Mouse (Mus musculus) hindlimb bud, embryonic 11.5 days (tissue): ENCODE measurements around the gene Mmp27.

Experiments used
- DNase-seq: peaks from one replicate; pipeline ENCODE4 v3.0.0-alpha.2; 2012; ENCODE audit warnings: low read depth, low spot score; ENCODE audit errors: extremely low spot score

Mmp27 gene

GRCm38 (mm10) chr9:7571162-7571561 is at the start of gene Mmp27:
Mmp27 (plus strand) TSS chr9:7571396.
- DNase-seq, result no peak

GRCm38 (mm10) chr9:7526255-7526940 is 44.8 kb upstream of the Mmp27 start:
- no peak for DNase-seq

GRCm38 (mm10) chr9:7542763-7543162 is 28.4 kb upstream of the Mmp27 start:
- no peak for DNase-seq

DNA sequence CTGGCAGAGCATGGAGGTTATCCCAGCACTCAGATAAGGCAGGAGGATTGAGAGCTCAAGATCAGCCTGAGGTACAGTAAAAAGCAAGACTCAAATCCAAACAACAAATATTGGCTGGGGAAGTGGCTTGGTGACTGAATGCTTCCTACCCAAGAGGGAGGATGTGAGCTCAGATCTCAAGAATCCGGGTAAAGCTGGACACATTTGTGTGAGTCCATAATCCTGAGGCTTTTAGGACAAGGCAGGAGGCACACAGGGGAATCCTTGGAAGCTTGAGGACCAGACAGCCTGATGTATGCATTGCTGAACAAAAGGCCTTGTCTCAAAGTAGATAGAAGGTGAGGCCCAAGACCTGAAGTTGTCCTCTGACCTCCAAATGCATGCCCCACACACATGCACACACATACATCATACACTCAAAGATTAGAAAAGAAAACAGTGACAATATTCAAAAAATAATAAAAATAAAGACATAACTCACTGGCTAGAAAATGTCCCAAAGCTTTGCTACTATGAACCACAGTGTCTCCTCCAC is 26.2 kb upstream of the Mmp27 start:
- no peak for DNase-seq

GRCm38 (mm10) chr9:7545471-7545870 is 25.7 kb upstream of the Mmp27 start:
- no peak for DNase-seq

GRCm38 (mm10) chr9:7545920-7546319 is 25.3 kb upstream of the Mmp27 start:
- DNase-seq, result no peak

- DNase-seq, result no peak
Observed at GRCm38 (mm10) chr9:7551943-7552342, 19.3 kb upstream of the Mmp27 start.

- DNase-seq, result no peak
Observed at GRCm38 (mm10) chr9:7553536-7553935, 17.7 kb upstream of the Mmp27 start.

DNA sequence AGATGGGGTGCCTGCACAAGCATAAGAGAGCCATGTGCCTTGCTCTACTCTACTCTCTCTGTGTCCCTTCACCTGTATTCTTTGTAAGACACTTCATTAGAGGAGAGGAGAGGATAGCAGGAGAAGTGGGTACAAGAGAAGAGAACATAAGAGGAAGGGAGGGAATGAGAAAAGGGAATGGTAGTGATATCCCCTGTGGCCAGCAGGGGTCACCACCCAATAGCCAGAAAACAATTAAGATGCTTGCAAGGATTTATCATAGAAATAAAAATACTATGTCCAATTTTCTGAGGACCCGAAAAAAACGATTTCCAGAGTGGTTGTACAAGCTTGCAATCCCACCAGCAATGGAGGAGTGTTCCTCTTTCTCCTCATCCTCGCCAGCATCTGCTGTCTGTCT is 16.8 kb upstream of the Mmp27 start:
- DNase-seq, result no peak

DNA sequence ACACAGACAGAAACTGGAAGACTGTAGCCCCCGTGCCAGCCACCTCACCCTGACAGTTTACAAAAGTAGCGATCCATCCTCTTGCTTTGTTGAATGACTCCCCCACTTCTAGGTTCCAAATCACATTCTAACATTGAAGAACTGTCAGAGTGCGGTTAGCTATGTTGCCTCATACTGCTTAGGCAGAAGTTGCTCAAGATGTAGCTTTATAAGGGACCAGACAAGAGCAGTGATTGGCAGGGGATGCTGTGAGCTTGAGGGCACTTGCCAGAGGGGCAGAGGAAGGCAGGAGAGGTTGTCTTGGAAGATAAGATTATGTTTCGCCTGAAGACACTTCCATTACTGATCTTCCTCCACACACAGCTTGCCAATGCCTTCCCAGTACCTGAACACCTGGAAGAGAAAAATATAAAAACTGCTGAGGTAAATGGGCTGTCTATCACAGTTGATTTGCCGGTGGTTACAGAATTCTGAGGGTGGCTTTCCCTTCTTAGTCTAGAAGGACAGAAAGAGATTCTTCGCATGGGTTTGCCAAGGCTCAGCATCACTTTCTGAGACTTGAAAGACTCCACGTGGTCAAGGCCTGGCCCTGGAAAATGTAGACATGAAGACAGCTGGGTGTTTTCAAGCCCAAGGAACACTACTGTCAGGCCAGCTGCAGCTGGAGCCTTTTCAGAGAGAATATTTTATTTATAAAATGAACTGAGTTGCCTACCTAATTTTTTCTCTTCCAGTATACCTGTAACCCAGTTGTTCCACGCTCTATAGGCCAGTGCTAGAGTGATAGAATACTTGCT is 12.8 kb upstream of the Mmp27 start, which contains the start of gene Mmp8:
Mmp8 (plus strand) TSS at position 236 of the 797 bp plus-strand sequence.
- DNase-seq, result no peak

GRCm38 (mm10) chr9:7560026-7560425 is 11.2 kb upstream of the Mmp27 start:
- no peak for DNase-seq

DNA sequence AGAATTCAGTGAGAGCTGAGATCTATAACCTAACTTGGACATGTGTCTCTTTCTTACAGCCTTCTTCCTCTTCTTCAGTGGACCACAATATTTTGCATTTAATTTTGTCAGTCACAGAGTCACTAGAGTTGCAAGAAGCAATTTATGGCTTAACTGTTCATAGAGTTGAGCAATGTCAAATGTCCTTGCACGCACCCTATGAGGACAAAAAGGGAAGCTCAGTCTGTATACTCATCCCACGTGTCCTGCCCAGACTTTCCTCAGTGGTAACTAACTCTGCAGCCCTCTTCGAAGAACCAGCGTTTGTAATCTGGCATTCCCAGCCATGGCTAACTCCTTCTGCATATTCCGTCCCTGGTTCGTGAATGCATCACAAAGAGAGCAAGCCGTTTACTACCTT is 3.8 kb upstream of the Mmp27 start:
- no peak for DNase-seq

GRCm38 (mm10) chr9:7567923-7568322 is 3.3 kb upstream of the Mmp27 start:
- DNase-seq, result no peak

- no peak for DNase-seq
Observed at GRCm38 (mm10) chr9:7570485-7570884, 711 bp upstream of the Mmp27 start.

DNA sequence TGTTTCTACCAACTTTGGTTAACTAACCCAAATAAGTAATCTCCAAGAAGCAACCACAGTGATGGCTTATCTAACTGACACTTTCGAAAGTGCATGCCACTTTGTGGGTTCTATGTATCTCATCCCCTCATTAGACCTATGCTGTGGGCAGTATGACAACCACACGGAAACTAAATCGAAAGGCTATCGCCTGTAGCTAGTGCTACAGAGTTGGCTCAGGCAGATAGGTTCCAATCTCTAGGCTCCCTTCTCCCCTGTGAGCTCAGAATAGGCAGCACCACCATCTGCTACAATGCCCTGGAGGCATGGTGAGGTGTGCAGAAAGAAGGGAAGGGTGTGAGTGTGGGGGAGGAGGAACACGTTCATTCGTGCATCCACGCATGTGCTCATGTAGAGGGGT is 992 bp downstream of the Mmp27 start:
- no peak for DNase-seq

DNA sequence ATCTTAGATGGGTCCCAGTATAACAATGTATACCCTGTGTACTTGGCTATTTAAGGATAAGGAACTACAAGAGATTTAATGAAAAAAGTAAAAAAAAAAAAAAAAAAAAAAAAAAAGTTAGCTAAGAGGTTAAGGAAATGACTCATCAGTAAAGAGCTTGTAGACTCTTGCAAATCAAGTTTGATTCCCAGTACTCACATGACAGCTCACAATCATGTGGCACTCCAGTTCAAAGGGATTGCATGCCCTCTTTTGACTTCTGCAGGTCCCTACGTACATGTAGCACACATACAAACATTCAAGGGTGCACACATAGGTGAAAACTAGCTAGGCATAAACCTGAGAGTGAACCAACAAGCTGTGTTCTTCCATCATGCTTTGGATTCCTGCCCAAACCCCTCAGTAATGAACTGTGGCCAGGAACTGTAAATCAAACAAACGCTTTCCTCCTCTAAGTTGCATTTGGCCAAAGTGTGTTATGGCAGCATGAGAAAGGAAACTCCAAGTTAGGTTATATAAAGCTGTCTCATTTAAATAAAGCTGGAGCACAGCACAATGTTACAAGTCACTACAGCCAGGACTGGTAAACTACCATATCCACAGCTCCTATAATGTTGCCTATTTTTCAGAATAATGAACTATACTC is 1.6 kb downstream of the Mmp27 start:
- DNase-seq, result no peak

DNA sequence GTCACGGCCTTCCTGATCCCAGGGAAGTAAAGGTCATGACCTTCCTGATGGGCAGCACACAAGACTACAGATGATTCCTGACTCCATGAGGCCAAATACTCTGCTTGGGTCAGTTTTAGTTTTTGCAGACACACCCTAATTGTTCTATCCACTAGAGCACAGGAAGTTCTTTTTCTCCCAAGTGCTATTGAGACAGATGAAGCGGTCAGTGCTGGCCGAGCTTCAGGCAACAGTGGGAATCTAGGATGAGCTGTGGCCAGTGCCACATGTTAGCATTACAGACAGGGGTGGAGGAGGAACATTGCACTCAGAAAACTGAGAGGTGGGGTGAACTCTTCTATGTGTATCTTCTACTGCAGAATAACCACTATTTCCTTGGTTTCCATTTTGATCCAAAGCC is 4.3 kb downstream of the Mmp27 start:
- no peak for DNase-seq

DNA sequence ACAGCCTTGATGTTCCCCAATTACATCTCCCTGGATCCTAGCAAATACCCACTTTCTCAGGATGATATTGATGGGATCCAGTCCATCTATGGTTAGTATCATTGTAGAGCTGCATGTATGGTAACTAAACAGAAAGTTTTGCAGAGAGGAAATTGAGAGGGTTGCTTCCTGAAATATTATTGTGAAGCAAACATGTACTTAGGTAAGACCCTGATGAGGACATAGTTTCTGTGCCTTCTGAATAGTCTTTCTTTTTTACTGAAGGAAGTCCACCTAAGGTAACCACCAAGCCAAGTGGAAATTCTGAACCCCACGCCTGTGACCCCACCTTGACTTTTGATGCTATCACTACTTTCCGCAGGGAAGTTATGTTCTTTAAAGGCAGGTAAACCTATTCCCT is 6.2 kb downstream of the Mmp27 start:
- no peak for DNase-seq

DNA sequence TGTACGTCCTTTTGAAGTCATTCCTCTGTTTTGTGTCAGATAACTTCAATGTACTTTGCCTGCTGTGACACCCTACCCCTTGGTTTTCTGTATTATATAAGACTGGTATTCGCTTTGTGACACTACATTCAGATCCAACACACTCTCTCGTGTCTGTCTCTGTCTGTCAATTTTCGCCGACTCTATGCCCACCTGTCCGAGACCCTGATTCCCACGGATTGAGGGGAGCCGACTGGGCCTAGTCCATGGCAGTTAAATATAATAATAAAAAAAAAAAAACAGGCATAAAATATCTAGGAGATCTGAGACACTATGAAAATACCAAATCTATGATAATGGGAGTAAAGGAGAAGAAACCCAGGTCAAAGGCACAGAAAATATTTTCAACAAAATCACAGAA is 18.9 kb downstream of the Mmp27 start:
- no peak for DNase-seq

DNA sequence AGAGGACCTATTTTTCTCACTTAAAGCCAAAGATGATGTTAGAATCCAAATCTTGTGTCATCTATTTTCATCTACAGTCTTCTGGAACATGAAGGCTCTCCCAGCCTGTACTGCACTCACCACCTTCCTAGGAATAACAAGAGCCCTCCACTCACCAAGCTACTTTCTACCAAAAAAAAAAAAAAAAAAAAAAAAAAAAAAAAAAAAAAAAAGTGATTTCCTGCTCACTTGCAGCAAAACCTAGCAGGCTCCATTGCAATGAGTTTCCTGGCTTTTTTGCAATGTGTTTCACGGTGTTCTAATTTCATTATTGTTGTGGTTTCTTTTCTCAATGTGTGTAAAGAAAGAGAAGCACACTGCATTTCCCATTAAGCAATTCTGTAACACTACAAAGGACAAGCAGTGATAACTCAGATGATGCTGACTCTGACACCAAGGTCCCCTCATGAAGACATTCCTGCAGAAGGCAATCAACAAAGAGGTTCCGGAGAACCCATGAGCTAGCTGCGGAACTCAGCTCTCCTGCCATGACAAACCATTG is 22.1 kb downstream of the Mmp27 start:
- DNase-seq, result no peak

GRCm38 (mm10) chr9:7594816-7595540 is 23.8 kb downstream of the Mmp27 start:
- DNase-seq, result peak; percentile 35
